ENCODE assay signal across 7 mouse cellular contexts in genomic region chr13:67525753-67526410, GRCm38 (mm10). TPM values are rescaled to one million over a fixed set of nuclear protein-coding genes. Genes with fewer than 3 reads are reported as not detected.
DNase-seq lines count a peak whose midpoint lies in the region; ATAC-seq lines count a peak whose summit lies in the region.

TSS of gene Gm26965 (minus strand) at chr13:67526151.
TSS of gene Zfp87 (minus strand) at chr13:67526177.

- no peak within 1 kb of the TSS for H3K27ac ChIP-seq in intestine, embryonic 16.5 days (ENCODE audit: low read length)
- 0 out of 2 replicates have a peak within 1 kb of the TSS, but pooled peaks have one; percentile 20 for H3K27ac ChIP-seq in midbrain, embryonic 11.5 days (ENCODE audit: low read depth, low read length)

- peaks cover 8% of the 10 kb centered on the region for H3K4me1 ChIP-seq in intestine, embryonic 16.5 days (ENCODE audit: control insufficient read depth, insufficient read depth, low read length)
- peaks cover 8% of the 10 kb centered on the region for H3K4me1 ChIP-seq in midbrain, embryonic 11.5 days (ENCODE audit: control insufficient read depth, insufficient read depth, low read length)

- no peaks in the 10 kb centered on the region for H3K27me3 ChIP-seq in intestine, embryonic 16.5 days (replicated peaks; ENCODE audit: control insufficient read depth, insufficient read depth, low read length)
- no peaks in the 10 kb centered on the region for H3K27me3 ChIP-seq in midbrain, embryonic 11.5 days (ENCODE audit: control insufficient read depth, insufficient read depth, low read length)

- intact Hi-C loops in left cerebral cortex, postnatal 36 days (cut with DNase I), result loop anchor here (2.0 kb wide), 1 partner anchor 27 kb away; the partner anchor contains the start of gene Zfp748

- DNase-seq in adrenal gland, adult 8-10 months, result peak; percentile 93
- DNase-seq in embryo, embryonic 9.5 days (ENCODE audit: extremely low spot score), result peak; percentile 92
- peak; percentile 79 to 90 for DNase-seq in gastrocnemius, postnatal 4 days (ENCODE audit: low spot score in 2 of 2)
- peak; percentile 92 to 95 for DNase-seq in left cerebral cortex, postnatal 36 days (ENCODE audit: low spot score in 2 of 2)
- peak; percentile 98 for DNase-seq in midbrain, embryonic 11.5 days (ENCODE audit: low spot score, missing footprints)
- DNase-seq in skeletal muscle tissue, adult 2 months (ENCODE audit: low read depth, low spot score), result peak; percentile 91

- 0 out of 2 replicates have a peak, but pooled peaks cover 3% of the 10 kb centered on the region for H3K9me3 ChIP-seq in intestine, embryonic 16.5 days (ENCODE audit: control insufficient read depth, low read length)
- no peaks in the 10 kb centered on the region for H3K9me3 ChIP-seq in midbrain, embryonic 11.5 days (ENCODE audit: control insufficient read depth, low read length)

- peak within 1 kb of the TSS; percentile 62 for H3K4me3 ChIP-seq in intestine, embryonic 16.5 days (ENCODE audit: low read length)
- peak within 1 kb of the TSS; percentile 87 for H3K4me3 ChIP-seq in midbrain, embryonic 11.5 days (ENCODE audit: low read depth, low read length)

- peak; percentile 99 for ATAC-seq in intestine, embryonic 16.5 days
- ATAC-seq in midbrain, embryonic 11.5 days (ENCODE audit: low FRiP score), result peak; percentile 99

- H3K4me2 ChIP-seq in intestine, embryonic 16.5 days (ENCODE audit: low read depth, low read length), result peak within 1 kb of the TSS; percentile 89
- peak within 1 kb of the TSS; percentile 82 for H3K4me2 ChIP-seq in midbrain, embryonic 11.5 days

- no peaks in the 10 kb centered on the region for H3K36me3 ChIP-seq in intestine, embryonic 16.5 days (ENCODE audit: control insufficient read depth, insufficient read depth, low read length)
- H3K36me3 ChIP-seq in midbrain, embryonic 11.5 days (ENCODE audit: control insufficient read depth, insufficient read depth, low read length), result no peaks in the 10 kb centered on the region; the same call in 1 of the 2 replicates

- H3K9ac ChIP-seq in intestine, embryonic 16.5 days (ENCODE audit: low read depth, low read length), result peak within 1 kb of the TSS; percentile 83
- H3K9ac ChIP-seq in midbrain, embryonic 11.5 days (ENCODE audit: low read length), result peak within 1 kb of the TSS; percentile 86

- WGBS in intestine, embryonic 16.5 days, result 0% methylated on average over 27 of the region's 27 CpGs
- 0% methylated on average over 27 of the region's 27 CpGs for WGBS in midbrain, embryonic 11.5 days

RNA-seq across cellular contexts. Expression of gene Gm26965, which starts in this region (rescaled TPM):
- 1 to 10 TPM in 1 of 4 experiments, not detected in 3; 1.0 TPM for total RNA-seq in adrenal gland, adult 8-10 months (2022)
- not detected for total RNA-seq in gastrocnemius, postnatal 4 days (2021)
- polyA plus RNA-seq in intestine, embryonic 16.5 days (2015; fragmentation: Nextera tagmentation; extraction: Ambion mirVana), result not detected in 2 replicates
- 1 to 10 TPM in 1 of 2 experiments, not detected in 1; 1.8 TPM for total RNA-seq in left cerebral cortex, postnatal 36 days (2021)
- not detected in 2 replicates for polyA plus RNA-seq in midbrain, embryonic 11.5 days (2014; fragmentation: Nextera tagmentation; extraction: Ambion mirVana)

RNA-seq across cellular contexts. Expression of gene Zfp87, which starts in this region (rescaled TPM):
- 10 to 100 TPM; 16.7 to 22.7 (median 19.6) TPM for total RNA-seq in adrenal gland, adult 8-10 months (2022)
- total RNA-seq in gastrocnemius, postnatal 4 days (2021), result 1 to 10 TPM; 8.4 to 8.6 TPM
- 17.9 and 19.3 TPM in 2 replicates for polyA plus RNA-seq in intestine, embryonic 16.5 days (2015; fragmentation: Nextera tagmentation; extraction: Ambion mirVana)
- total RNA-seq in left cerebral cortex, postnatal 36 days (2021), result 10 to 100 TPM; 21.8 to 22.2 TPM
- polyA plus RNA-seq in midbrain, embryonic 11.5 days (2014; fragmentation: Nextera tagmentation; extraction: Ambion mirVana), result 31.7 and 34.9 TPM in 2 replicates
